Mouse (Mus musculus) CD8-positive naive resting alpha-beta T cell, adult 2 months (primary cell): ENCODE results near the gene Parm1.

ENCODE experiments used
- DNase-seq, 2 experiments: peaks; one replicate each; pipeline ENCODE4 v3.0.0; 2022; ENCODE audit warnings: low read depth in 2 of 2, low spot score in 2 of 2

Gene Parm1

GRCm38 (mm10) chr5:91574211-91574610 lies 56.8 kb downstream of the Parm1 start:
- DNase-seq: no peak

- DNase-seq: no peak
Measured at GRCm38 (mm10) chr5:91578924-91579323, 61.5 kb downstream of the Parm1 start.

GRCm38 (mm10) chr5:91581799-91582198 lies 64.4 kb downstream of the Parm1 start:
- no peak for DNase-seq

GRCm38 (mm10) chr5:91586206-91586605 lies 68.8 kb downstream of the Parm1 start:
- no peak for DNase-seq

- DNase-seq: no peak
Measured at GRCm38 (mm10) chr5:91594083-91594482, 76.7 kb downstream of the Parm1 start.

GRCm38 (mm10) chr5:91597216-91597615 lies 79.8 kb downstream of the Parm1 start:
- DNase-seq: no peak

- DNase-seq: no peak
Measured at GRCm38 (mm10) chr5:91599801-91600200, 82.4 kb downstream of the Parm1 start.

- no peak for DNase-seq
Measured at GRCm38 (mm10) chr5:91603347-91603746, 85.9 kb downstream of the Parm1 start.

- DNase-seq: no peak
Measured at GRCm38 (mm10) chr5:91603787-91604439, 86.5 kb downstream of the Parm1 start.

GRCm38 (mm10) chr5:91607234-91607633 lies 89.8 kb downstream of the Parm1 start:
- DNase-seq: no peak

- DNase-seq: no peak
Measured at GRCm38 (mm10) chr5:91607841-91608240, 90.4 kb downstream of the Parm1 start.

- DNase-seq: no peak
Measured at GRCm38 (mm10) chr5:91609041-91609440, 91.6 kb downstream of the Parm1 start.

- DNase-seq: no peak
Measured at GRCm38 (mm10) chr5:91609511-91610300, 92.3 kb downstream of the Parm1 start.

- DNase-seq: no peak
Measured at GRCm38 (mm10) chr5:91610499-91610898, 93.1 kb downstream of the Parm1 start.

- DNase-seq: no peak
Measured at GRCm38 (mm10) chr5:91611589-91611988, 94.2 kb downstream of the Parm1 start.

- DNase-seq: no peak
Measured at GRCm38 (mm10) chr5:91617331-91618233, 100.2 kb downstream of the Parm1 start.

GRCm38 (mm10) chr5:91618661-91619173 lies 101.3 kb downstream of the Parm1 start:
- no peak for DNase-seq

GRCm38 (mm10) chr5:91621197-91621596 lies 103.8 kb downstream of the Parm1 start:
- no peak for DNase-seq

- DNase-seq: no peak
Measured at GRCm38 (mm10) chr5:91626823-91627222, 109.4 kb downstream of the Parm1 start.

GRCm38 (mm10) chr5:91629472-91629871 lies 112.1 kb downstream of the Parm1 start:
- no peak for DNase-seq

GRCm38 (mm10) chr5:91651330-91651729 lies 133.9 kb downstream of the Parm1 start:
- no peak for DNase-seq
